Comparison of ENCODE assay signal across 9 mouse cellular contexts in the genomic region with DNA sequence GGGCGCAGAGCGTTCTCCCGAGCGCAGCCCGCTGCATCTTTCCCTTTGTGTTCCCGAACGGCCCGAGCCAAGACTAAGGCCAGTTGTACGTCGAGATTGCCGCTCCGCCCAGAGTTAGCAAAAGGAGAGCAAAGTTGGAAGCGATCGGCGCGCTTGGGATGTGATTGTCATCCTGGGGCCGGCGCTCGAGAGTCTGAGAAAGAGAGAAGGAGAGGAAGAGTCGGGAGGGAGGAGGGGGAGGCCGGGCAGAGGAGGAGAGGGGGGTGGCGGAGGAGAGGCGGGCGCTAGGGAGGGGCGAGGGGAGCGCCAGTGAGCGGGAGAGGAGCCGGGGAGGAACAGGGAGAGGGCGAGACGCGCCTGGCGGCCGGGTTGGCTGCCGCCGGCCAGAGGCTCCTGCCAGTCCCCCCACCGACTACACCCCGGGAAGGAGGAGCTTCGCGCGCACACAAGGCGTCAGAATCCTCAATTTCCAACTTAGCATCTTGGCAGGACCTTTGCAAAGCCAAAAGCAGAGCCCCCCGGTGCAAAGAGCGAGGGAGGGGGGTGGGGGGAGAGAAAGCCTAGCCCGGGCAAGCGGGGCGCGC. TPM values are rescaled to one million over a fixed set of nuclear protein-coding genes. Genes with fewer than 3 reads are reported as not detected.
DNase-seq lines count a peak whose midpoint lies in the region; ATAC-seq lines count a peak whose summit lies in the region.
"Had no signal": no experiment of that assay in that cellular context is flagged by ENCODE, and none has a peak within 500 bp of the region (broad histone marks: within the 10 kb centered on the region; RNA-seq: fewer than 3 reads in every experiment).

A gene (plus strand): TSS at position 228 of the 584 bp plus-strand sequence.

- H3K4me2 ChIP-seq in forebrain, embryonic 11.5 days (ENCODE audit: low read depth, low read length, severe bottlenecking) = peak within 1 kb of the TSS; percentile 79
- H3K4me2 ChIP-seq in midbrain, embryonic 11.5 days = peak within 1 kb of the TSS; percentile 90

- ATAC-seq in forebrain, embryonic 11.5 days (replicated peaks; ENCODE audit: low FRiP score) = peak; percentile 34; the same call in 1 of the 2 replicates
- peak; percentile 78 for ATAC-seq in midbrain, embryonic 11.5 days (ENCODE audit: low FRiP score)

- peaks cover 25% of the 10 kb centered on the region for H3K4me1 ChIP-seq in forebrain, embryonic 11.5 days (replicated peaks; ENCODE audit: control insufficient read depth, insufficient read depth, low read length)
- peaks cover 18% of the 10 kb centered on the region for H3K4me1 ChIP-seq in midbrain, embryonic 11.5 days (ENCODE audit: control insufficient read depth, insufficient read depth, low read length)

- intact Hi-C loops in heart, postnatal 14 days (cut with DNase I) = loop anchor here (5.0 kb wide), 4 partner anchors 390 to 980 kb away; no protein-coding TSS in a partner anchor

- DNase-seq in adrenal gland, adult (ENCODE audit: inconsistent age in 2 of 2, low spot score in 1 of 2) = peak; percentile 75 to 85
- DNase-seq in adrenal gland, postnatal 4 days (ENCODE audit: low spot score in 2 of 2) = no peak
- peak; percentile 80 to 82 for DNase-seq in adrenal gland, postnatal 36 days
- peak; percentile 90 for DNase-seq in forebrain, embryonic 11.5 days (ENCODE audit: low spot score)
- peak; percentile 74 to 81 for DNase-seq in heart, postnatal 14 days
- DNase-seq in kidney, postnatal 4 days = peak; percentile 73 to 84
- peak; percentile 98 for DNase-seq in midbrain, embryonic 11.5 days (ENCODE audit: low spot score, missing footprints)
- peak; percentile 45 for DNase-seq in urinary bladder, postnatal 14 days (ENCODE audit: low spot score)

- 1% methylated on average over 37 of the region's 47 CpGs for WGBS in forebrain, embryonic 11.5 days
- WGBS in midbrain, embryonic 11.5 days = under 1% methylated on average over 41 of the region's 47 CpGs

- no peaks in the 10 kb centered on the region for H3K9me3 ChIP-seq in forebrain, embryonic 11.5 days (ENCODE audit: control insufficient read depth, low read length)
- H3K9me3 ChIP-seq in midbrain, embryonic 11.5 days (ENCODE audit: control insufficient read depth, low read length) = no peaks in the 10 kb centered on the region

- H3K27me3 ChIP-seq in forebrain, embryonic 11.5 days (ENCODE audit: control insufficient read depth, insufficient read depth, low read length) = peaks cover 73% of the 10 kb centered on the region
- no peaks in the 10 kb centered on the region for H3K27me3 ChIP-seq in midbrain, embryonic 11.5 days (ENCODE audit: control insufficient read depth, insufficient read depth, low read length)

- peak within 1 kb of the TSS; percentile 50 for H3K27ac ChIP-seq in forebrain, embryonic 11.5 days (ENCODE audit: low read depth, low read length)
- peak within 1 kb of the TSS; percentile 100 for H3K27ac ChIP-seq in midbrain, embryonic 11.5 days (ENCODE audit: low read depth, low read length)

- no peaks in the 10 kb centered on the region for H3K36me3 ChIP-seq in forebrain, embryonic 11.5 days (ENCODE audit: control insufficient read depth, insufficient read depth, low read length)
- peaks cover 4% of the 10 kb centered on the region; the same call in 1 of the 2 replicates for H3K36me3 ChIP-seq in midbrain, embryonic 11.5 days (ENCODE audit: control insufficient read depth, insufficient read depth, low read length)

- H3K4me3 ChIP-seq in forebrain, embryonic 11.5 days (ENCODE audit: low read depth, low read length) = peak within 1 kb of the TSS; percentile 47
- H3K4me3 ChIP-seq in midbrain, embryonic 11.5 days (ENCODE audit: low read depth, low read length) = peak within 1 kb of the TSS; percentile 97

- peak within 1 kb of the TSS; percentile 65 for H3K9ac ChIP-seq in forebrain, embryonic 11.5 days (ENCODE audit: low read length)
- peak within 1 kb of the TSS; percentile 99 for H3K9ac ChIP-seq in midbrain, embryonic 11.5 days (ENCODE audit: low read length)

RNA-seq across cellular contexts. Expression of the gene that starts here (rescaled TPM):
- total RNA-seq in adrenal gland, postnatal 4 days (2021) = 1 to 10 TPM; 4.6 to 4.9 TPM
- total RNA-seq in adrenal gland, postnatal 36 days (2021) = 1 to 10 TPM; 2.0 to 2.1 TPM
- 9.0 and 9.5 TPM in 2 replicates for polyA plus RNA-seq in forebrain, embryonic 11.5 days (2014; fragmentation: Nextera tagmentation; extraction: Ambion mirVana)
- total RNA-seq in heart, postnatal 14 days (2021) = 1 to 10 TPM; 5.6 to 7.5 TPM
- polyA plus RNA-seq in midbrain, embryonic 11.5 days (2014; fragmentation: Nextera tagmentation; extraction: Ambion mirVana) = 40.5 and 43.2 TPM in 2 replicates
- total RNA-seq: left cerebral cortex, postnatal 14 days had no signal

Comparison
In these comparisons a context has a peak if more than half of its experiments do, and no peak if none do; other contexts are left out.
1. DNase-seq: peak in adrenal gland, adult (2 of 2), adrenal gland, postnatal 36 days (2 of 2), forebrain, embryonic 11.5 days (single experiment), heart, postnatal 14 days (2 of 2), kidney, postnatal 4 days (2 of 2), midbrain, embryonic 11.5 days (single experiment) and urinary bladder, postnatal 14 days (single experiment); none in adrenal gland, postnatal 4 days (0 of 2).